Mouse (Mus musculus) testis, postnatal 14 days (tissue): ENCODE measurements around the gene Flt4.
"Not testable (repeated sequence)": the region's sequence is repeated elsewhere in the genome, so short reads cannot be mapped to it uniquely, and the experiment has no call there.

Source experiments
- DNase-seq: peaks from one replicate; pipeline ENCODE4 v3.0.0; 2021; ENCODE audit warnings: low spot score

Gene Flt4

DNA sequence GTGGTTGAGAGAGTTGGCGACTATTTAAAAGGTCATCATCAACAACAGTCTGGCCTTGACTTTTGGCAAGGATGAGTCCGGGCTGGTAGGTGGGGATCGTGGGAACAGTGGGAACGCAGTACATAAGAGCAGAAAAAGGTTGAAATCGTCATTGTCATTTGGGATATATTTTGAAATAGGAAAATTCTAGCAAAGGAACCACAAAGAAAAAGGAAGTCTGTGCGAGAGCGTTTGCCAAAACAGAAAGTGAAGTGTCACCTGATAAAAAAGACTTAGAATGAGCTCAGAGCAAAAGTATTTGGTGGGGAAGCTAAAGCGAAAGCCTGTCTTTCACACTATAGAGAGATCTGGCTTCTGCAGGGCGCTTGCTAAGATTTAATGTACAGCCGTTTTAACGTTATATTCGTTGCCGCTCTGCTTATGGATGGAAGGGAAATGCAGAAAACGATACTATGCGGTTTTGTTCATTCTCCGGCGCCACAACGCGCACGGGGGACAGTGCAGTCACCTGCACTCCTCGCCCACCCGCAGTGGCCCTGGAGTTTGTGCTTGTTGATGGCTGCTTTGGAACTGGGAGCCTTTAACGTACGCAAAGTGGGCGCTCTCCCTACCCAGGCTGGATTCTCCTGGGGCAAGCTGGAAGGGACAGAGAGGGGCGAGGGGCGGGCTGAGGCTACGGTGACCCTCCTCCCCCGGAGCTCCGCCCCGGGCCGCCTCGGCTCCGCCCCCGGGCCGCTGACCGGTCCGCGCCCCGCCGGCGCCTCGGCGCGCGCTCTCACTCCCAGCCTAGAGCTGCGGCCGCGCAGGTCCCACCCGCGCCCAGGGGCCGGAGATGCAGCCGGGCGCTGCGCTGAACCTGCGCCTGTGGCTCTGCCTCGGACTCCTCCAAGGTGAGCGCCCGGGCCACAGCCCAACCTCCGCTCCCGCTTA, at the start of gene Flt4:
TSS of gene Flt4 (plus strand) at position 326 of the 930 bp plus-strand sequence.
- DNase-seq, result not testable (repeated sequence)

DNA sequence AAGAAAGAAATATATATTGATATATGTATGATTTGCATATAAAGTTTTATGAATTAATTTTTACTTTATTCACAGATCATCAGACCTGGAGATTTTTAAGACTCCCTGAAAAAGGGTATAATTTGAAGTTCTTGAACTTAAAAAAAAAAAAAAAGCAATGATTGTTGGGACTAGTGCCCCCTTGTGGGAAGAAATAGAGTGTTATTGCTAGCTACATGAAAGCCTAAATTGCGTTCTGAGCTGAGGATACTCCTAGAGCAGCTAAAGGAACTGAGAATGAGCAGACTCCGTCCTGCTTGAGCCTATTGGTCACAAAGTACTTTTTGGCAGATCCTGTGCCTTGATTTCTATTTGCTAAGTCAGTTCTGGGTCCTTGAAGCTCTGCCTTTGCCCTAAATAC, 34.0 kb upstream of the Flt4 start:
- DNase-seq, result not testable (repeated sequence)

DNA sequence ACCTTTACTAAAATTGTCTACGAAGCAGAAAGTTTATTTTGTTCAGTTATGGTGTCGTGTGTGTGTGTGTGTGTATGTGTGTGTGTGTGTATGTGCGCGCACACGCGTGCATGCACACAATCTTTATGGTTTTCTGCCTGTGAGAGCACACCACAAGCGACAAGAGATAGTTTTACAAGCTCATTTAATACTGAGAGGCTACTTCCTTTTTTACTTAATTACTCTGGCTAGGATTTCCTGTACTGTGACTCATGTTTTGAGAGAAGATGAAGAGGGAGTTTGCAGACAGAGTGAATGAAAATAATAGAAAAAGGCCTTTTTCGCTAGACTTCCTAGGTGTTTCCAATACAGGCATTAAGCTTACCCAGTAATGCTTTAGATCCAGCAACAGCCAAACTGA, 28.6 kb upstream of the Flt4 start:
- DNase-seq, result not testable (repeated sequence)

DNA sequence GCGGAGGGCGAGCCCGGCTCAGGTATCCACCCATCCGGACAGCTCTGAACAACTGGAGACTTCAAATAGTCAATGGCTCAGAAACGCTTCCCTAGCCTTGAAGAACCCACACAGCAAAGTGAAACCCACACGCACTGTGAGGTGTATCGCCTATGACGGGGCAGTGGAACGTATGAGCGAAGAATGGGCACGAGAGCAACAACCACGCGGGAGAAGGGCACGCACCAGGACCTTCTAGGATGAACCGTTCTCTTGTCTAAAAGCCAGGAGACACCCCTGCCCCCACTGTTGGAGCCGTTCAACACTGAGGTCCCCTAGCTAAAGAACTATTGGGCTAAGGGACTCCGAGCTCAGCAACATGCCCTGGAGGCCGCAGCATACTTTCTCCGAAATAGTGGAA, 18.9 kb upstream of the Flt4 start:
- no peak for DNase-seq

DNA sequence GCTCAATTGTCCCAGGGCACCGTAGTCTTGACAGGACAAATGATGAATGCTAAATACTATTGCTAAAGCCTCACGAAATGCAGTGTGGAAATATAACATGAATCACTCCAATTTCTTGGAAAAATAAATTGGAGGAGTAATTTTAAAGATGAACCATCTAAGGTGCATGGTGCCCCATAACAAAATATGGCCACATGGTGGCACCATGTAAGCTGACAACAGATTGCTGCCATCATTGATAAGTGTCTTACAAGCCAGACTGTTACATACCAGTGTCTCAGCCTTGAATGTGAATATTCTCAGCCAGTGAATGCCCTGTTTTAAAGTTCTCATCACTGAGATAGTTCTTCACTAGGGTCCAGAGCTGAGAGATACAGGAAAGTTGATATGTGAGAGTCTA, 11.9 kb upstream of the Flt4 start:
- not testable (repeated sequence) for DNase-seq

DNA sequence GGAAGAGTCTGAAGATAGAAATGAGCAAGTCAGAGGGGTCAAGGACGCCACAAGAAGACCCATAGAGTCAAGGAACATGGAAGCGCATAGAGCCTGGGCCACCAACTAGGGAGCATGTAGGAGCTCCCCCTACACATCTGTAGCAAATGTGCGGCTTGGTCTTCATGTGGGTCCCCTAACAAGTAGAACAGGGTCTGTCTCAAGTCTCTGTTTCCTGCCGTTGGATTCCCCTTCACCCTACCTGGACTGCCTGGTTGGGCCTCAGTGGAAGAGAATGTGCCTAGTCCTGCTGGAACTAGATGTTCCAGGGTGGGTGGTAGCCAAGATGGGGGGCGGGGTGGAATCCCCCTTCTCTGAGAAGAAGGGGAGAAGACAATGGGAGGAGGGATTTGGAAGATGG, 757 bp upstream of the Flt4 start:
- not testable (repeated sequence) for DNase-seq

DNA sequence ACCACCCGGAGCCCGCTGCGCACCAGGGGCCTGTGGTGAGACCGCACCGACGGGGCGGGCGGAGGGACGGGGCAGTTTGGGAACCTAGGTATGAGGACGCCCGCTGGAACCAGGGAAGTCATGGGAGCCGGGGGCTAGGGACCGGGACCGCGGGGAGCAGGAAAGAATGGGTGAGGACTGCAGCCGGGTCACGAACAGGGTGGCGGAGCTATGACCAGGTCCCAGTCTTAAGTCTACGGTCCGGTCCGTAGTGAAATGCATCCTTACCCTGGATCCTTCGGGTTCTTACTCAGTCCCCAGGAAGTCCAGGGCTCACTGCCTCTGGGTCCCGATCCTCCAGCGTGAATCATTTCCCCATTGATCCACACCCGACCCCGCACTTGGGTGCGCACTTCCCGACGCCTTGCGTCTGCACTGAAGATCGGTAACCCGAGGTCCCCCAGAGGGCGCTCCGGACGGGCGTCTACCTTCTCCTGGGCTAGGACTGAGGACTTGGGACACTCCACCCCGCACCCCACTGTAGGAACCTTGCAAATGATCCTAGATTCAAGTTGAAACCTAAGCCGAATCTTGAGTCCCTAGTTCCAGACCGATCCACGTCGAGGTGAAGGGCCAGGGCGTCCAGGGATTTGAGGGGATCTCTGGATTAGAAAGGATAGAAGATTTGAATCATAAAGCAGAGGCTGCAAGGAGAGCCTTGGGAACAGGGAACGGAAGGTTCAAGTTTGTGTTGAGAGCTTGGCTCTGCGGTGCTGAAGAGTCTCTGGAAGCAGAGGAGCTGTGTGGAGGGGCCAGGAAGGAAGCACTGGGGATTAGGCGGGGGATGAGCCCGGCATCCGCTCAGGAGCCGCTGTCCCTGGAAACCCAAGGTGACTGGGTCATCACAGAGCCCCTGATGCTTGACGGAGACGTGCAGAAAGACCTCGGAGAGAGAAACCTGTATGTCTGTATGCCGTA, 1.1 kb downstream of the Flt4 start:
- DNase-seq, result not testable (repeated sequence)

DNA sequence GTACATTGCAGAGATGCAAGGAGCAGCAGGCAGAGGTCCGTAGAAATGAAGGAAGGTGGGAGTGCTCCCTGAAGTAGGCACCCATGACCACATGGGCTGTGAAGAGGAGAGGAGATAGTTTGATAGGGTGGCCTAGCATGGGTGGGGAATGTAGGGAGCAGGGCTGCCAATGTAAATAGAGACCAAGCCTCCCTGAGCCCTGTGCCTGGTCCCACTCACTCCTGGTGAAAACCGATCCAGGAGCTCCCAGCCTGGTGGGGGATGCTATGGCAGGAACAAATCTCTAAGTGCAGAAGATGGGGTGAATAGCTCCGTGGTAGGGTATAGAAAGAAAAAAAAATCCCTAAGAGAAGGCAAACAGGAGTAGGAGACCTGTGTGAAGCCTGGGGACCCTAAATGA, 2.3 kb downstream of the Flt4 start:
- not testable (repeated sequence) for DNase-seq

DNA sequence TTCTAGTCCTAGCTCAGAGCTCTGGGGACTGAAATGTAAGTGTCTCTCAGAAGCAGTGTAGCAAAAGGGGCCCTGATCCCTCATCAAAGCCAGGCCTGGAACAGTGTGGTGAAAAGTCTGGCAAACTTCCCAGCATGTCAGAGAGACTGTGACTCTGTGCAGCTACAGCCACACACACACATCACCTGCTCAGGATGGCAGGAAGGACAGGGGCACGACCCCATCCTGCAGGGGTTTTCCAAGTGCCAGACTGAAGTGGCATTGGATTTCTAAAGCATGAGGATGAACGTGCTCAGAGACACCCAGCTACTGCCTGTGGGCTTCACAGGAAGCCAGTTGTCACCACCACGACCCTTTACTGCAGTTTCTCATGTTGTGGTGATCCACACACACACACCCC, 3.1 kb downstream of the Flt4 start:
- DNase-seq, result no peak

DNA sequence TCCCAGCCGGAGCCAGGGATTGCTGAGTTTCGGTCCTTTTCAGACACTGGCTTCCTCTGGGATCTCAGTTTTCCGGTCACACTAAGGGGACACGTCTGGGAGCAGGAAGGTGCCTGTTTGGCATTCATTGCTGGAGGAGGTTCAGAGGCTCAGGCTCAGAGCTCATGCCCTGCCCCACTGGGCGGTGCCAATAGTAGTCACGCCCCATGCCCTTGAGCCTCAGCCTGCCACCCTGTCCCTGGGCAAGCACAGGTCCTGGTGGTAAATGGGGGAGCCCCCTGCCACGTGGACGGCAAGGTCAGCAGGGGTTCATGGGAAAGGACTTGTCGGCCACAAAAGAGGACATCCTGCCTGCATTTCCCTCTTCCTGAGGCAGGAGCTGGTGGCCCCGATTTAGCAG, 4.3 kb downstream of the Flt4 start:
- no peak for DNase-seq

DNA sequence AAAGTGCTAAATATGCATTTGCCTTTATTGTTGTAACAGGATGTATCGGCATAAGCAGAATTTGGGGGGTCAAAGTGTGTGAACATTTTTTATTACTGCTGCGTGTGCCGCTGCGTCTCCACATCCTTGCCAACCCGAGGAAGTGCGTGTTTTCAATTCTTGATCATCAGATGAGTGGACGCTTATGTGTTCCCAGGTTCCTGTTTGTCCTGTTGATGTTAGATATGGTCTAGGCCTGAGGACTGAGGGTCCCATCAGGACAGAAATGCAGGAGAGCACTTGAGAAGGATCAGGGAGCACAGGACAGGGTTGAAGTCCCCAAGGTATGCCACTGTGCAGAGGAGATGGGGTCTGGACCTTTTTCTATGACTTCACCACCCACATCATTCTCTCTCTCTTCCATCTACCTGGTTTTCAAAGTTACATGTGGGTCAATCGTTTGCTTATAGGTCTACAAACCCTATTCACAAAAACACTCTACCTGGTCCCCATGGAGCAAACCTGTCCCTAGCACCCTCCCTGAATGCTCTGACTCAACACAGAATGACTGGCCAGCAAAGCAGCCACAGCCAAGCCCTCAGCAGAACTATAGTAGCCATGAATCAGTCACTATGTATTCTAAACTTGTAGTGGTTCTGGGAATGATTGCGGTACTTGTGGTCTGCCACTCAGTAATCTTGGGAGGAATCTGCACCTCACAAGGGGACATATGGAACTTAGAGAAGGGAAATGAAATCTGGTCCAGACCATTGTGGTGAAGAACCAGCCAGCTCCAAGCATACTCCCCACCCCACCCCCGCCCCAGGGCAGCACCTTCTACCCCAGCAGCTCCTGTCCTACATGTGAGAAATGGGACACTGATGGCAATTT, 7.0 kb downstream of the Flt4 start:
- DNase-seq, result no peak

DNA sequence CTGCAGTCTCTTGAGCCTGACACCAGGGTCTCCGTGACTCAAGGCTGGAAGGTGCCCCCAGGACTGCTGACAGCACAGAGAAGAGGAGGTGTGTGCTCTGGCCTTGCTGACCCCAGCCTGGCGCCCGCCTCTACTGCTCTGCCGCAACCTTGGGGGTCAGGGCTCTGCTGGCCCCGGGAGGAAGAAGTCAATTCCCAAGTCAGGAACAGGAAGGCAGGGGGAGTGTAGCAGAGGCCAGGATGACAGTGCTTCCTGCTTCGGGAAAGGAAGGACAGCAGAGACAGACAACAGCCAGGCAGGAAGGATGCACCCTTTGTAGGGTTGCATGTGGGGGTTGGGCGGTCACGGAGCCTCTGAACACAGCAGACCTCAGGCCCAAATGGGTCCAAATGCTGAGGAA, 9.4 kb downstream of the Flt4 start:
- no peak for DNase-seq

DNA sequence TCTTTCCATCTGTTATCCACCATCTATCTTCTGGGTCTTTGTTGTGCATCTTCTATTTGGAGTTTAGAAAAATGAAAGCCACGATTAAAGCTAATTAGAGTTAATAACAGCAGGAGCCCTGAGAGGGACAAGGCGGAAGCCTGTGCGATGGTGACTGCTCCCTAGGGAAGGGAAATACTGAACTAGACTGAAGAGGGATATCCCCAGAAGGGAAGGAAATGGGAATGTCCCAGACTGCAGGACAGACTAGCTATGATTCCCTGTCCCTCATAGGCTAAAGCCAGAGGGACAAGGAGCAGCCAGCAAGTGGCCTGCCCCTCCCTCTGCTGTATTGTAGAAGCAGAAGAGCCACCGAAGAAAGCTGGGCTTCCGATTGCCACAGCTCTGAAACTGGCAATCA, 12.9 kb downstream of the Flt4 start:
- DNase-seq, result no peak

DNA sequence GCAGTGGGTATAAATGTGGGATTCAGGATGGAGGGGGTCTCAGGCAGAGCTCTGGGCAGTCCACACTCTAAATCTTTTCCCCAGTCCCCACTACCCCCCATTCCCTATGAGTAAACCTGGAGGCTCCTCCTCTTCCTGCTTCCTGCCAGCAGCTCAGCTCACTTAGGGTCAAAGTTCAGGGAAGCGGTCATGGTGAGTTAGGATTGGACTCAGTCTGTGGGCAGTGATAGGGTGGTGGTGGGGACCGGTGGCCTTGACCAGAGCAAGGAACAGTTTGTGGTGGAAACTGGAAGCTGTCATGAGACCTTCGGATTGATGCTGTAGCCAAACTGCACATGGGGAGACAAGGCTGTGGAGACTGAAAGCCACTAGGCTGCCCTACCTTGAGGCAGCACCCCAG, 15.1 kb downstream of the Flt4 start:
- DNase-seq, result no peak

DNA sequence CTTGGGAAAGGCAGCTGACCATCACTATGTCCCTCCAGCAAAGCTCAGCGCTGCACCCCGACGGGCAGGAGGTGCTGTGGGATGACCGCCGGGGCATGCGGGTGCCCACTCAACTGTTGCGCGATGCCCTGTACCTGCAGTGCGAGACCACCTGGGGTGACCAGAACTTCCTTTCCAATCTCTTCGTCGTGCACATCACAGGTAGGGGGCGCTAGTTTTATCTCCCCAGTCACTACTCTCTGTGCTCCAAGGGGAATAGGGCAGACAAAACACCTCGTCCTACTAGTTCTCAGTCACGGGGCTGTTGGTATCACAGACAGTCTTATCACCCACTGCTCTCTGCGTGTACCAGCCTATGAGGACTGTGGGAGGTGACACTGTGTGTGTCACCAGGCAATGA, 16.8 kb downstream of the Flt4 start:
- no peak for DNase-seq

DNA sequence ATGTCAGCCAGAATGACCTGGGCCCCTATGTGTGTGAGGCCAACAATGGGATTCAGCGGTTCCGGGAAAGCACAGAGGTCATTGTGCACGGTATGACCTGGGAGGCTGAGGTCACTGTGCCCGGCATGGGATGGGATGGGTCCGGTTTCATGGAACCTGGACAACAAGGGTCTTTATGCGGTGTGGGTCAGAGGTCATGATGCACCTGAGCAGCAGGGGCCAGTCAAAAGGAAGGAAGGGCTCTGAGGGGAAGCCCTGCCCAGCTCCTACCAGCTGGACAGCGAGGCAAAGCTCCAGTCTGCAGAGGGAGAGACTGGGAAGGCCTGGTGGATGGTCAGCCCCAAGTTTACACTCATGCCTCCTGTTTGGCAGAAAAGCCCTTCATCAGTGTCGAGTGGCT, 17.7 kb downstream of the Flt4 start:
- peak; percentile 57 for DNase-seq

DNA sequence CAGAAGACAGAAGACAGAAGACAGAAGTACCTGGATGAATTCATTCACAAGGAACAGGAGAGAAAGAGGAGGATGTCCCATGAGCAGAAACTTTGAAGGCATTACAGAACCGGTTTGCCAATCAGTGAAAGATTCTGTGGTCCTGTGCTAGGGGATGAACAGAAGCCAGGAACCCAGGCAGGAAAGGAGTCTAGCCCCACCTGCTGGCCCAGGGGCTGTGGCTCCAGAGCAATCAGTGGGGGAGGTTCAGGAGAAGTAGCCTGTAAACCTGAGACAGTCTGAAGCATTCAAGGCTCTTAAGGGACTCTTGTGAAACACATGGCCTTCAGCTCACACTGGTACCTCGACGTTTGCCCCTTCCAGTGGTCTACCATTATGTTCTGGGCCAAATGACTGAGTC, 22.1 kb downstream of the Flt4 start:
- no peak for DNase-seq

DNA sequence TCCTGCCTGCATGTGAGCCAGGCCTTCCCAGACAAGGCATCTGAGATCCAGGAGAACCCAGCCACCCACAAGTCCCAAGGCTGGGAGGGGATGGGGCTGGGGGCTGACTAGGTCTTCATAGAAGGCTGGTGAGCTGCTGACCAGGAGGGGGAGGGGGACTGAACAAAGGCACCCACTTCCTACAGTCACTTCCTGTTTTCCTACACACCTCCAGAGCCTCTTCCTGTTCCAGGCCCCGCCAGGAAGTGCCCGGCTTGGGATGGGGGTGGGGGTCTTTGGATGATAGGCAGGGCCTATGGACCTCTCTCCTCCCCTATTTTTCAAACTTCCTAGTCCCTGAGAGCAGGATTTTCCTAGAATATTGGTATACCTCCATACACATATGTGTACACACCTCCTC, 23.2 kb downstream of the Flt4 start:
- no peak for DNase-seq

DNA sequence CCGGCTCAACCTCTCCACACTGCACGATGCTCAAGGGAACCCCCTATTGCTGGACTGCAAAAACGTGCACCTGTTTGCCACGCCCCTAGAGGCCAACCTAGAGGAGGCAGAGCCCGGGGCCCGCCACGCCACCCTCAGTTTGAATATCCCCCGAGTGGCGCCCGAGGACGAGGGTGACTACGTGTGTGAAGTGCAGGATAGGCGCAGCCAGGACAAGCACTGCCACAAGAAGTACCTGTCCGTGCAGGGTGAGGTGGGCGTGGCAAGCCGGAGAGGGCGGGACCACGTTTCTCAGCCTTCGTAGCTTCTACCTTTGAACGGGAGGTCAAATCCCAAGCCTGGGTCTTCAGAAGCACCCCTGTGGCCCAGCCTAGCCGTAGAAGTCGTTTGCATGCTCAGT, 25.0 kb downstream of the Flt4 start:
- no peak for DNase-seq

DNA sequence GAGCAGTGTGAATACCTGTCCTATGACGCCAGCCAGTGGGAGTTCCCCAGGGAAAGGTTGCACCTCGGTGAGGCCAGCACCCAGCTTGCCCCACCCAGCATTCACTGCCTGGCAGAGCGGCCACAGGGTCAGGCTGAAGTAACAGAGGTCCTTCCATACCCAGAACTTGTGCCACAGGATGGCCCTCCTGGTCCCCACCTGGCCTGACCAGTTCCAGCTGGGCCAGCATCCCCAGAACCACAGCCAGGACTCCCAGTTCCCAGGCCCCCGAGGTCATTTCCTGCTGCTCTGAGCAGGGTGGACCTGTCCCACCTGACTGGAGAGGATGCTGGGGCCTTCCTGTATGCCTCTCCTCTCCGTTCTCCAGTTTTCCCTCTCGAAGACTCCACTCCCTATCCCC, 26.6 kb downstream of the Flt4 start:
- no peak for DNase-seq

DNA sequence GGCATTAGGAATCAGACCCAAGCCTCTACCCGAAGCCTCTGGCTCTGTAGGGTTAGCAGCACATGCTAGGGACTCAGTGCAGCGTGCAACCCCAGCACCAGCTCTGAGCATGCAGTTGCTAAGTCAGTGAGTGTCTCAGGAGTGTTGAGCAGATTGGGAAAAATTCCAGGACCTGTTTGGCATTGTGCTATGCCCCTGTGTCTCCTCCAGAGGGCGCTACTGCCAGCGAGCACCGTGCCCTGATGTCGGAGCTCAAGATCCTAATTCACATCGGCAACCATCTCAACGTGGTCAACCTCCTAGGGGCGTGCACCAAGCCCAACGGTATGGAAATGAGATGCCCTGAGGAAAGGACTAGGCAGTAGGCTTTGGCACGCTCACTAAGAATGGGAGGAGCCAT, 27.4 kb downstream of the Flt4 start:
- DNase-seq, result peak; percentile 24

DNA sequence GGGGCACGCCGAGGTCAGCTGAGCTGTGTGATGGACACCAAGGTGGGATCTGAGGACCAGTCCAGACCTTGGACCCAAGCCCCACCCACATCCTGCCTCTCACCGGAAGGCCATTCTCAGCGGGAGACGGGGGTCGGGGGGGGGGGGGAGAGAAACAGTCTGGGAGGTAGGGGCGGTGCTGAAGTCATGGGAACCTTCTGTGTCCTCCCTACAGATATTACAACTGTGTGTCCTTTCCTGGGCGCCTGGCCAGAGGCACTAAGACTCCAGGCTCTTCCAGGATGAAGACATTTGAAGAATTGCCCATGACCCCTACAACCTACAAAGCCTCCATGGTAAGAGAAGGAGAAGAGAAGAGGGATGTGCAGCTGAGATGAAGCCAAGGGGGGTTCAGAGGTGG, 36.6 kb downstream of the Flt4 start:
- DNase-seq, result no peak
